Mouse (Mus musculus): ENCODE data around the gene Polr1c.

The Polr1c gene

DNA sequence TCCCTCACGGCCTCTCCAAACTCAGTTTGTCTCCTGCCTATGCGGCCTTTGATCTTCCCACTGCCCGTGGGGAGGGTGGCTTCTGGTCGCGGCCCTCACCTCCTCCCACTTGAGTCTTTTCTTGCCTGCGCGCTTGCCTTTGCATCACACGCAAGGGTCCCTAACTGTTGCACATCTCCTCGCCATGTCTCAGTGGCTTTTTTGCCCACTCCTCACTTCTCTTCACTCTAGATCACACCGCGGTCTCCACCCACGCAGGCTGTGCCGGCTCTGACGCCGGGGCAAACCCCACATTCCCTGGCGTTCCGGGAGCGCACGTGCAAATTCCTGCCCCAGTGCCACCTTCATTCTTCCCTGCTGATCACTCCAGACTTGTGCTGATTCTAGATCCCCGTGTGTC is 44.8 kb downstream of the Polr1c start:
- DNase-seq, result no peak

DNA sequence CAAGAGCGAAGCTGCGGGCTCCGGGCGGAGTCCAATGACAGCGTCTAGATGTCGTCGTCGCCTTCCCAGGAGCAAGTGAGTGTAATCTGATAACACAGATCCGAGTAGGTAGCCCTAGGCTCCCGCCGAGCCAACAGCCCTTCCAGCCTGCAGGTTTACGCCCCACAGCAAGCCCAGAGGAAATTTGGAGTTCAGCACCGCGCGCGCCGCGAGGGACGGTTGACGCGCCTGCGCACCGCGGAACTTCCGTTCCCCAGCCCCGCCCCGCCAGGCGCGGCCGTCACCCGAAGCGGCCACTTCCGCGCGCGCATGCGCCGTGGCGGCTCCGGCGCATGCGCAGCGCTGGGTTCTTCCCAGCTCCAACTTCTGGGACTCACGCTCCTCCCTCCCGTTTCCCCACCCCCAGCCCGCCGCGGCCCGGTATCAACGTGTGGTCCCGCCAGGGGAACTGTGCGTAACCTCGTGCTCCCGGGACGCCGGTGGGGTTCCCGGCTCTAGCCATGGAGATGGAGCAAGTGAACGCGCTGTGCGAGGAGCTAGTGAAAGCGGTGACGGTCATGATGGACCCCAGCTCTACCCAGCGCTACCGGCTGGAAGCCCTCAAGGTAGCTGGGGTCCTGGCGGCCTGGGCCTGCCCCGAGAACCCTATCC is 45.3 kb downstream of the Polr1c start, which contains the start of the genes Polh and Xpo5:
Gene Polh (minus strand): TSS at position 225 of the 651 bp plus-strand sequence.
Gene Xpo5 (plus strand): TSS at position 362 of the 651 bp plus-strand sequence.
- DNase-seq, result peak; percentile 93

GRCm38 (mm10) chr17:46201151-46201550 is 46.7 kb downstream of the Polr1c start:
- DNase-seq, result no peak
